Mouse (Mus musculus): ENCODE measurements around the gene Rpl36a-ps1. TPM values are rescaled to one million over a fixed set of nuclear protein-coding genes. Genes with fewer than 3 reads are reported as not detected.
A peak's percentile ranks its signal among the peaks of the same experiment; 100 is the strongest.
"Not testable (repeated sequence)": the region's sequence is repeated elsewhere in the genome, so short reads cannot be mapped to it uniquely, and the experiment has no call there.

Gene Rpl36a-ps1
- polyA plus RNA-seq (2017; shearing (Covaris generic)) = 10 to 100 TPM in 2 of 3 experiments, 1 to 10 TPM in 1; 8.4 to 27.2 (median 23.6) TPM

DNA sequence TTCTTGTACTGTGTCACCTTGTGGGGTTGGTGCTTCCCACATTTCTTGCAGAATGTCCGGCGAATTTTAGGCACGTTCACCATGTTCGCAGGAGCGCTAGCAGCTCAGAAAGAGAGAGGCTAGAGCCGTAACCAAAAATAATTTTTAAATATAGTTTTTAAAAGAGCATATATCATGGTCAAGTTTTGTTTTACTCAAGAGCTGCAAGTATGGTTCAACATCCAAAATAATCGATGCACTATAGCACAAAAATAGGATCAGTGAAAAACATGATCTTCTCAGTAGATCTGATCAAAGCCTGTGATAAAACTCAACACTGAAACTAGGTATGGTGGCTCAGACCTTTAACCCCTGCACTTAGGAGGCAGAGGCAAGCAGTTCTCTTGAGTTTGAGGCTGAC lies at the start of gene Rpl36a-ps1:
Gene Rpl36a-ps1, minus strand, starts transcription at position 101 of the 400 bp plus-strand sequence.
- no peak for ATAC-seq

GRCm38 (mm10) chr14:99043499-99043898 lies 49.4 kb upstream of the Rpl36a-ps1 start:
- ATAC-seq = no peak

GRCm38 (mm10) chr14:99041416-99041815 lies 47.3 kb upstream of the Rpl36a-ps1 start:
- no peak for ATAC-seq

DNA sequence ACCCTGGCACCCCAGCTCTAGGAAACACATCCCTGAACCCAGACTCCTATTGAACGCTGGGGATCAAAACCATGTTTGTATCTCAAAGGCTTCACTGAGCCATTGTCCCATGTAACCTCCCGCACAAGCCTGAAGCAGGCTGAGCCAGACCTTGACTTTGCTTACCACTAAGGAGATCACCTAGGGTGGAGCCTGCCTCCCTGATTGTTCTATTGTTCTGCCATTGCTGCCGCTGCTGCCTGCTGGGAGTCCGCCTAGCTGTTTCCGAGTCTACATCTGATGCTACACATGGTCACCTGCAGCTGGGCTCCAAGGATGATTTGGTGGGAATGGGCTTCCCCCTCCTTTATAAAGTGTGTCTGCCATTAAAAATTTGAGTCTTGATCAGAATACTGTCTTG lies 45.2 kb upstream of the Rpl36a-ps1 start:
- not testable (repeated sequence) for ATAC-seq

GRCm38 (mm10) chr14:99037703-99038102 lies 43.6 kb upstream of the Rpl36a-ps1 start:
- ATAC-seq = no peak

- no peak for ATAC-seq
These were observed 41.9 kb upstream of the Rpl36a-ps1 start for GRCm38 (mm10) chr14:99036039-99036438.

GRCm38 (mm10) chr14:99034851-99035250 lies 40.7 kb upstream of the Rpl36a-ps1 start:
- ATAC-seq = not testable (repeated sequence)

DNA sequence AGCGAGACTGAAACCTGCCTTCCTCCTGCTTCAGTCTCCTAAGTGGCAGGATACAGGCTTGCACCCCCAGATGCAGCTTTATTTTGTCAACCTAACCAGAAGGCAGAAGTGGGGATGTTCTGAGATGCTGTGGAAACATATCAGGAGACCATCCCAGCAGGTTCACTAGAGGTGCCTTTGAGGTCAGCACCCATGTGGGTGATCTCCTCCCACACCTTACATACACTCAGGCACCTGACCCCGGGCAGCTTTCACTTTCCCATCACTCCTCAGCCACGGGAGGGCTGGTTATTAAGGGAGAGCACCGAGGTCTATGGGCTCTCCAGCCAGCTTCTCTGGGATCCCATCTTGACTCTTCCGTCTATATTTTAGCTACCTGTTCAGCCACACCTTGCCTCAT lies 38.5 kb upstream of the Rpl36a-ps1 start:
- ATAC-seq = peak; percentile 56

- no peak for ATAC-seq
These were observed 37.3 kb upstream of the Rpl36a-ps1 start for GRCm38 (mm10) chr14:99031337-99031873.

GRCm38 (mm10) chr14:99029987-99030386 lies 35.9 kb upstream of the Rpl36a-ps1 start:
- no peak for ATAC-seq

DNA sequence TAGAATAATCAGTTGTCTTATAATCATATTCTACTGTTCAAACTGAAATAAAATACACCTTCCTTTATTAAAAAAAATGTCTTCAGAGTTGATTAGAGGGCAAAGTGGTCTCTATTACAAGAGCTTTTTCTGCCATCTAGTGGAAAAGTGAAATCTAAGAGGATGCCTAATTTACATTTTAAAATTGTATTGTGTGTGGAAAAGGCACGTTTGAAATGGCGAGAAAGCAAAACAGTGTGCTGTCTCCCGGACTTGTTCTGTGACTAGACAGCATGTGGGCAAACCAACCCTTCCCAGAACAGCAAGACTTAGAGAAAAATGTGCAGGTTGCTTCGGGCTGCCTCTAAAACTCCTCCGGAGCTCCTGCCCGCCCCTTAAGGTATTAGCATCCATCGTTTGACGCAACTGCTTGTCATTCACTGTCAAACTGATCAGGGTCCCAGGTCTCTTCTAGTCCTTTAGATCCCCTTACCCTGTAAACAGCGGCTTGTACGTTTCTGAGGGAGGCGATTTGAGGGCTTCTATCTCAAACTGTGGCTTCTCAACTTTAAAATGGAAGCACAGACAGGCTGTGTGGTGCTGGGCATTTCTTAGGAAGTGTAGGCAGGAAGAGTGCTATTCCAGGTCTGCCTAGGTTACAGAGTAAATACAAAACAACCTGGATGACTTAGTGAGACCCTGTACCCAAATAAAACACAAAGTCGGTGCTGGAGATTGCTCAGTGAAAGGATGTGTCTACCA lies 28.4 kb upstream of the Rpl36a-ps1 start:
- no peak for ATAC-seq

DNA sequence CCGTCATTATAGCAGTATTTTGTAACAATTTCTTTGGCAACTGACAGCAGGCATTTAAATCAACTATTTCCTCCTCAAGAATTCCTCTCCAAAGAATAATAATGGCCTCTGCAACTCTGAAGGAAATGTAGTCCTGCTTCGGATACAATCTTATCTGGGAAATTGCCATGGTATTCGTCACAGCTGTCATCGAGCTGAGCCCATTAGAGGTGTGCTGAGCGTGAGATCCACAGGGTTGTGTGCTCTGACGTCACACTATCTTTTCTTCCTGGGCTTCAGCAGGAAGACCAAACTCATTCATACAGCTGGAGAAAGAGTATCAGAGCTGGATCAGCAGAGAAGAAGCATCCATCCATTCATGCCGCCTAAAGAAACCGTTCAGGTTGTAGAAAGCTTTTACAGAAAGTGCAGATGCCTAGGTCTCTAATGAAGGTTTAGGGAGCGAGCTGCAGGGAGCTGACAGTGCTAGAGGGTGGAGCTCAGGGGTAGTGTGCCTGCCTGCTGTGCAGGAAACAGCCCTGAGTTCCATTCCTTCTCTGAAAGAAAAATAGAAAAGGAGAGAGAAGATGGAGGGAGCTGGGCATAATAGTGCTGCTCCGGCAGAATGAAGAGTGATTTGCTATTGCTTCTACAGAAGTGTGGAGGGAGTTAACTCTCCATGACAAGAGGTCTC lies 25.2 kb upstream of the Rpl36a-ps1 start:
- no peak for ATAC-seq

GRCm38 (mm10) chr14:99018691-99019090 lies 24.6 kb upstream of the Rpl36a-ps1 start:
- ATAC-seq = no peak

GRCm38 (mm10) chr14:99010920-99011313 lies 16.8 kb upstream of the Rpl36a-ps1 start:
- no peak for ATAC-seq

- ATAC-seq = no peak
These were observed 16.3 kb upstream of the Rpl36a-ps1 start for GRCm38 (mm10) chr14:99010224-99010919.

DNA sequence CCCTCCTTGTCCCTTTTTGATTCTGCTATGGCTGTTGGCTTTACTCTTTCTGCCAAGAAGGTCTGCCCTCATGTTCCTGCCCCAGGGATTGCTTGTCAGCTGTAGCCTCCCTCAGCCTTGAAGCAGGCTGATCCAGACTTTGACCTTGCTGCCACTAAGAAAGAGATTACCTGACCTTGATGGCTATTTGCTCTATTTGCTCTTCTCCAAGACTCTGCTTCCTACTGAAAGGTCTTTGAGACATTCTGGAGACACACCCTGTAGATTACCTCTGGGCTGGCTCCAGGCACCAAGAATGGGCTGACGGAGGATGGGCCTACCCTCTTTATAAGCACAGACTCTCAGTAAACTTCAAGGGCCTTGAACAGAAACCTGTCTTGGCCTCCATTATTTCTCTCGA lies 1.6 kb downstream of the Rpl36a-ps1 start:
- ATAC-seq = no peak

DNA sequence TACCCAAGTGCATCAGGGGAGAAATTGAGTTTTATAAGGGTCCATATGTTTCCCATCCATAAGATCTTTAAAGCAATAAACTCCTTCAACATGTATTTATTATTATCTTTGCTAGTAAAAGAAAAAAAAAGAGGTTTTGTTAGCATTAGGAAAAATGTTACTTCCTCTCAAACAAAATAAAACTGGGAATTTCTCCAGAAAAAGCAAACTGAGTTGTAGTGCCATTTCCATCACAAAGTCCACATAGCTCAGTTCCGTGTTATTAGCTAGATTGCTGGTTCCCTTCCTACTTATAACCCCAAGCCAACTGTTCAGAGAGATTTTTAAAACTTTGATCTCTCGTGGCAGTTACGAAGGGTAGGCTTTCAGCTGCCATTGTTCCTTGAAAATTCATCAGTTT lies 3.5 kb downstream of the Rpl36a-ps1 start:
- no peak for ATAC-seq

DNA sequence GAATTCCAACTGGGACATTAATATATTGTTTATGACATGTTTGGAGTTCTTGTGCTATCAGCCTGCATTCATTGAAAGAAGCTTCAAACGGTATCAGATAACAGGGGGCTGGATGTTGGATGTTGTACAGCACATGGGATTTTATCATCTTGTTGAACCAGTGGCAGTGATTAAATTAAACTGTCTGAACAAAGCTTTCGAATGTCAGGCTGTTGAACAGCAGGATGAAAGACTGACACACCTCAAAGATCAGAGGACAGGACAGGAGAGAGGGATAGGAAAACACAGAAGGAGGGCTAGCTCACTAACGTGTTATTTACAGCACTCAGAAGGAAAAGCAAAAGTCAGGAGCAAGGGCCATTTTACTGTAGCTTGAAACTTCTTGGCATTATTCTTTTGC lies 4.3 kb downstream of the Rpl36a-ps1 start:
- ATAC-seq = no peak

- ATAC-seq = no peak
These were observed 22.2 kb downstream of the Rpl36a-ps1 start for GRCm38 (mm10) chr14:98971921-98972320.

DNA sequence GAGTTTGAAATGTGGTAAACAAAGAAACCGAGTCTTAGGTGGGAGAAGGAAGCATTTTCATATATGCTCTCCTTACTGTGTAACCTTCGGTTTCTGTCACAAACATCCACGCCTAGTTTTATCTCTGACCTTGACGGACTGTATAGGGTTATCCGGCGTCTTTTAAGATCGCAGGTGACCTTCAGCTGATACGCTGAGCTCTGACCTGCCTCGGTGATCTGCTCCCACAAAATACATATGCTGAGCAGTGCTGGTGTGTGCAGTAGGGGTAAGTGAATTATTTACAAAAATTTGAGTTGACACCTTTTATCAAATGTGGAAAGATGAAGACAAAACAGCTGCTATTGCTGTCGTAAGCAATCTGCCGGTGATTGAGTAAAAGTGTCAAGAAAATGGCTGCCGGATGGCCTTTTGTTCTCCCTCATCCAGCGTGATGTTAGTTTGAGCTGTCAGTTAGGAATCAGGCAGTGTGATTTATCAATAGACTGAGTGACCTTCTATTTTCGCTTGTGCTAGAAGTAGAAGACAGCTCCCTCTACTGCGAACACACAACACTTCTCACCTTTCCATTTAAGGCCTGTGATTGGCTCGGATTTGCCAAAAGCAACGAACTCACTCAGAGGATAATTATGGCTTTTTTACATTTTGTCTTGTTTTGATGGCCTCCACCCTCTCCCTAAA lies 35.0 kb downstream of the Rpl36a-ps1 start:
- ATAC-seq = no peak

DNA sequence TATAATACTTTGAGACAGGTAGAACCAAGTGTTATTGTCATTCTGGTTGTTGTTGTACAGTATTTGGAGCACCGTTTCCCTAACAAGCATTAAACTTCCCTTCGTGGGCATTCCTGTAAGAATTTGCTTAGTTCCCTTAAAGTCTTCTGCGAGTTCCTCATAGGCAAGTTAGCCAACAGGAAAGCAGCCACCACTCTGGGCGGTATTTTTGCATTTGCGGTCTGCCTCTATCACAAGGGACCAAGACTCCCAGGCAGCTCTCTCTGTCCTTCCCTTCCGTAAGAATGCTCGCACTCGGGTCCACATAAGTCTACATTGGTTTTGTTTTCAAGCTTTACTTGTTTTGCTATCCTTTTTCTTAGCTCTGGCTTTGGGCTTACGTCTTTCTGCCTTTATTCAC lies 37.3 kb downstream of the Rpl36a-ps1 start:
- ATAC-seq = no peak

DNA sequence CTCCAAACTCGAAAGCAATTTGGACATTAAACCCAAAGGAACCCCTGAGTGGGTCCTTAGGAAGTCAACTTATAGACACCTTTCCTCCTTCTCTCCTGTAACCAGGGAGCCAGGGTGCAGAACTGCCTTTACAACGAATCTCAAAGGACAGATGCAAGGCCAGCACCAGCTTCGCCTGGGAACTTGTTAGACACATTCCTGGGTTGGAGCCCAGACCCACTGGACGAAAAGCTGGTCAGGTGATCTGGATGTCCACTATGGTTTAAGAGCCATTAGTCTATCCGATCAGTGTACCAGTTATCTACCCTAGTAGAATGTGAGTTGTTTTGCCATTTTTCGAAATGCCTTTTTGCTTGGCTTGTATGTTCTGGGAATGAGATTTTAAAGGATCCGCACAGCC lies 41.7 kb downstream of the Rpl36a-ps1 start:
- ATAC-seq = no peak

All from inflammation-experienced regulatory T-cells, adult 6 months (primary cell).